Mouse (Mus musculus) heart, adult 2 months (tissue): ENCODE measurements around the gene Apobec3. TPM values are rescaled to one million over a fixed set of nuclear protein-coding genes. Genes with fewer than 3 reads are reported as not detected.
"Not testable (repeated sequence)": the region's sequence is repeated elsewhere in the genome, so short reads cannot be mapped to it uniquely, and the experiment has no call there.

ENCODE experiments used
- DNase-seq, 2 experiments: peaks; one replicate each; pipeline ENCODE4 v3.0.0; 2021
- H3K27ac ChIP-seq: fragments of 200-600 bp; 2 replicates; pipeline ENCODE4 v1.8.1; 2022
- H3K27me3 ChIP-seq: fragments of 200-500 bp; 2 replicates; pipeline ENCODE4 v1.6.1; 2012; ENCODE audit warnings: mild to moderate bottlenecking, low read length, inconsistent platforms, mixed read lengths; ENCODE audit not compliant: control insufficient read depth, insufficient read depth
- H3K36me3 ChIP-seq: fragments of 200-500 bp; 2 replicates; pipeline ENCODE4 v1.6.1; 2012; ENCODE audit warnings: low read length, inconsistent platforms; ENCODE audit not compliant: control insufficient read depth, insufficient read depth
- H3K4me1 ChIP-seq: fragments of 200-500 bp; 2 replicates; pipeline ENCODE4 v1.6.1; 2011; ENCODE audit warnings: low read length; ENCODE audit not compliant: control insufficient read depth, insufficient read depth
- H3K4me3 ChIP-seq: fragments of 200-600 bp; 2 replicates; pipeline ENCODE4 v1.8.1; 2022
- H3K79me2 ChIP-seq: fragments of 200-500 bp; replicated peaks from 2 replicates; pipeline ENCODE4 v1.6.1; 2012; ENCODE audit warnings: mild to moderate bottlenecking, inconsistent platforms, low read length, moderate library complexity, mixed read lengths; ENCODE audit not compliant: control insufficient read depth, insufficient read depth
- H3K9ac ChIP-seq: fragments of 200-500 bp; 2 replicates; pipeline ENCODE4 v1.6.1; 2012; ENCODE audit warnings: low read depth, mild to moderate bottlenecking, control low read depth, inconsistent platforms, low read length, mixed read lengths
- CTCF ChIP-seq: fragments of 200-600 bp; IDR thresholded peaks from 2 replicates; pipeline ENCODE4 v1.8.1; 2022; ENCODE audit warnings: antibody characterized with exemption, mild to moderate bottlenecking, moderate library complexity
- EP300 ChIP-seq: fragments of 200-500 bp; IDR thresholded peaks from 2 replicates; pipeline ENCODE4 v1.6.1; 2011; ENCODE audit warnings: low read depth, low read length, control low read depth; ENCODE audit not compliant: insufficient read depth
- POLR2A ChIP-seq: fragments of 200-500 bp; IDR thresholded peaks from 2 replicates; pipeline ENCODE4 v1.6.1; 2011; ENCODE audit warnings: mild to moderate bottlenecking, low read depth, low read length, control low read depth; ENCODE audit not compliant: insufficient read depth
- WGBS: fragments of 180-500 bp; shearing (Covaris S2); methylation state at CpG from one replicate; pipeline ENCODE4 v1.1.7; 2018; 5-methylcytosine and 5-hydroxymethylcytosine counted together
- intact Hi-C: fragments of 180-260 bp; cut with DNase I; formaldehyde crosslinking; loops from one replicate; pipeline ENCODE4 v1.15.1; 2025
- polyA plus RNA-seq: library from polyadenylated mRNA; depleted of rRNA; stranded (reverse); fragments of >200 nt; gene quantifications from 2 replicates; pipeline ENCODE4 v1.2.3, GENCODE M21; 2012
- total RNA-seq, 2 experiments: library from RNA; stranded (reverse); gene quantifications; 2 replicates each; pipeline ENCODE4 v1.2.3; 2021

Apobec3 gene
- total and polyA plus RNA-seq, 3 experiments, result 6.8 to 13.9 (median 7.1) TPM

DNA sequence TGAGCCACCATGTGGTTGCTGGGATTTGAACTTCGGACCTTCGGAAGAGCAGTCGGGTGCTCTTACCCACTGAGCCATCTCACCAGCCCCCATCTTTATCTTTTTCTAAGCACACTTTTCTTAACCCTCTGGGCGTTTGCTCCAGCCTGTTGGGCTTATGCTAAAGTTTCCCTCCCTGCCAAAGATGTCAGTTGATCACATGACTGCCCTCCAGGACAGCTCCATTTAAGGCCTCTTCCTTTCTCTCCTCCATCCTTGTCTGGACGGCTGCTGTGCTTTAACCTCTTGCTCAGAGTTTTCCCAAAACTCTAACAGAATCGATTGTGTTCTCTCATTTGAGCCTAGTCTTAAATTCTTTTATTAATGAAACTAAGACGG lies 44.9 kb downstream of the Apobec3 start:
- Histone ChIP-seq H3K36me3 (no peaks in the 10 kb centered on the region), H3K9ac (no peak overlapping the region), H3K4me3 (no peak overlapping the region), H3K27ac (no peak overlapping the region), H3K79me2 (no peaks in the 10 kb centered on the region), H3K27me3 (peaks cover 1% of the 10 kb centered on the region; the same call in 1 of the 2 replicates), H3K4me1 (peaks cover 2% of the 10 kb centered on the region)
- no peak for DNase-seq
- WGBS, result 63% methylated on average over 7 of the region's 7 CpGs
- intact Hi-C loops, result no loop called here
- TF ChIP-seq EP300, result no peak
- TF ChIP-seq CTCF, result no peak
- TF ChIP-seq POLR2A, result no peak

DNA sequence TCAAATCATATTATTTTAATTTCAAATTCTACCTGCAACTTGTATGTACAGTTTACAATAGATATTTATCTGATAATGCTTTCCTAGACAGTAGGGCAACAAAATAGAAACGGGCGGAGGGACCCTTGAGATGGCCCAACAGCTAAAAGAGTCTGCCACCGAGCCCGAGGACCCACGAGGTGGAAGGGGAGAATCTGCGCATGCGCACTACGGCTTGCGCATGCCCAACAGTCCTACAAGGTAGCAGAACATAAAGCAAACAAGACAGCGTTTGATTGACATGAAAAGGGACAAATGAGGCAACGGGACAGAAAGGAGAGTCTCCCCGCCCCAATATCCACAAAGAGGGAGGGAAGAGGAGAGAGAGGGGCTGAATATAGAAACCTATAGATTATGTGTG lies 47.6 kb downstream of the Apobec3 start:
- TF ChIP-seq POLR2A (no peak), EP300 (no peak), CTCF (no peak)
- Histone ChIP-seq H3K4me1 (no peaks in the 10 kb centered on the region), H3K27me3 (peaks cover 1% of the 10 kb centered on the region; the same call in 1 of the 2 replicates), H3K9ac (no peak overlapping the region), H3K27ac (no peak overlapping the region), H3K36me3 (no peaks in the 10 kb centered on the region), H3K79me2 (no peaks in the 10 kb centered on the region), H3K4me3 (no peak overlapping the region)
- 83% methylated on average over 12 of the region's 12 CpGs for WGBS
- intact Hi-C loops, result no loop called here
- no peak for DNase-seq

DNA sequence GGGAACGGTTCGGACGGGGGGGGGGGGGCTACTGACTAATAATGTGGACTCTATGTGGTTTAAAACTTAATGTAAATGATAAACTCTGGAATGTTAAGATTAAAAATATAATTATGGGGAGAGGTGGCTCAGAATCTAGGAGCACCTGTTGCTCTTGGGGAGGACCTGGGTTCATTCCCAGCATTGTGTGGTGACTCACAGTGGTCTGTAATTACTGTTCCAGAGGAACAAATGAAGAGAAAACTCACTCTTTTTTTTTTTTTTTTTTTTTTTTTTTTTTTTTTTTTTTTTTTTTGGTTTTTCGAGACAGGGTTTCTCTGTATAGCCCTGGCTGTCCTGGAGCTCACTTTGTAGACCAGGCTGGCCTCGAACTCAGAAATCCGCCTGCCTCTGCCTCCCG lies 48.0 kb downstream of the Apobec3 start:
- H3K4me3 ChIP-seq, H3K79me2 ChIP-seq, H3K36me3 ChIP-seq, H3K9ac ChIP-seq, intact Hi-C loops, H3K27ac ChIP-seq, H3K27me3 ChIP-seq, H3K4me1 ChIP-seq, DNase-seq: not testable (repeated sequence)
- WGBS, result 79% methylated on average over 6 of the region's 7 CpGs

DNA sequence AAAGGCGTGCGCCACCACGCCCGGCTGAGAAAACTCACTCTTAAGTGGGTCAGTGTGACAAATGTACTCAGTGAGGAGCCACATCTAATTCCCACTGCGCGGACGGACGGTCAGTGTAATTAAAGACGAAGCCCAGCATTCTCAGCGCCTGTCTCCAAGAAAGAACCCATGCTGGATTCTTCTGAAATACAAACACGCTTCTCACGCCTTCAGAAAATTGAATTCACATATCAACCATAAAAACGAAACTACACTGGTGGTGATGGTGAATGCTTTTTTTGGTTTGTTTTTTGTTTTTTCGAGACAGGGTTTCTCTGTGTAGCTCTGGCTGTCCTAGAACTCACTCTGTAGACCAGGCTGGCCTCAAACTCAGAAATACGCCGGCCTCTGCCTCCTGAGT lies 48.5 kb downstream of the Apobec3 start:
- H3K36me3 ChIP-seq, result no peaks in the 10 kb centered on the region
- H3K27ac ChIP-seq, result no peak overlapping the region
- H3K9ac ChIP-seq, result no peak overlapping the region
- H3K27me3 ChIP-seq, result peaks cover 1% of the 10 kb centered on the region; the same call in 1 of the 2 replicates
- intact Hi-C loops, result loop anchor here (10.0 kb wide), 2 partner anchors 285 to 315 kb away; partner anchors contain the start of gene Atf4
- TF ChIP-seq CTCF, result no peak
- H3K4me1 ChIP-seq, result no peaks in the 10 kb centered on the region
- no peaks in the 10 kb centered on the region for H3K79me2 ChIP-seq
- DNase-seq, result no peak
- H3K4me3 ChIP-seq, result no peak overlapping the region
- 90% methylated on average over 16 of the region's 16 CpGs for WGBS

DNA sequence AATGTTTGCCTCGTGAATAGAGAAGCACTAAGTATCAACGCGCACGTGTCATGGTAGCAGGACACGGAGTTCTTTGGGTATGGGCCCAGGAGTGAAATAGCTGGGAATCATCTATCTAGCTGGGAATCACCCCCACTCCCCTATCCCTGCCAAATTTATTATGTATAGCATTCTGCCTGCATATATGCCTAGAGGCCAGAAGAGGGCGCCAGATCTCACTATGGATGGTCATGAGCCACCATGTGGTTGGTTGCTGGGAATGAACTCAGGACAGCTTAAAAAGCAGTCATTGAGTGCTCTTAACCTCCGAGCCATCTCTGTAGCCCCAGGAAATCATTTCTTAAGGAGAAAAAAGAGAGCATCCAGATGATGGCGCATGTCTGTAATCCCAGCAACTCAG lies 49.5 kb downstream of the Apobec3 start:
- TF ChIP-seq EP300 (0 out of 2 replicates have a peak, but pooled peaks have one; percentile 67), CTCF (peak; percentile 94), POLR2A (no peak)
- 16% methylated on average over 8 of the region's 8 CpGs for WGBS
- Histone ChIP-seq H3K27me3 (no peaks in the 10 kb centered on the region), H3K27ac (no peak overlapping the region), H3K36me3 (no peaks in the 10 kb centered on the region), H3K79me2 (no peaks in the 10 kb centered on the region), H3K4me1 (no peaks in the 10 kb centered on the region), H3K4me3 (no peak overlapping the region), H3K9ac (no peak overlapping the region)
- peak in 1 of 2 experiments; percentile 30 for DNase-seq
- intact Hi-C loops, result loop anchor here (10.0 kb wide), 2 partner anchors 284 to 314 kb away; partner anchors contain the start of gene Atf4

DNA sequence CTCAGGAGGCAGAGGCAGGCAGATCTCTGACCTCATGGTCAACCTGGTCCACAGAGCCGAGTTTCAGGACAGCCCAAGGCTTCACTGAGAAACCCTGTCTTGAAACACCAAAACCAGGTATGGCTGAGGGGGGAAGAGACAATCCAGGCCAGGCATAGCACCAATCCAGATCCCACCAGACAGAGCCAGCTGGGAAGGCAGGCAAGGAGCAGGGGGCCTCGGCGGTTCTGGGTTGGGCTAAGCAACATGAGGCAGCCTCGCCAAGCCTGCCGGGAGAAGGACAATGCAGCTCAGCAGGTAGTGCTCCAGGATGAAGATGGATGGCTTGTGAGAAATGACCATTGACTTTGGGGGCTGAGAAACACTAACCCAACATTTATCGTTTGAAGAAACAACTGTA lies 51.1 kb downstream of the Apobec3 start:
- WGBS, result 88% methylated on average over 6 of the region's 6 CpGs
- Histone ChIP-seq H3K4me1 (peaks cover 1% of the 10 kb centered on the region; the same call in 1 of the 2 replicates), H3K79me2 (no peaks in the 10 kb centered on the region), H3K36me3 (no peaks in the 10 kb centered on the region), H3K4me3 (no peak overlapping the region), H3K9ac (no peak overlapping the region), H3K27me3 (no peaks in the 10 kb centered on the region), H3K27ac (no peak overlapping the region)
- no peak for DNase-seq
- intact Hi-C loops, result loop anchor here (10.0 kb wide), 2 partner anchors 282 to 312 kb away; partner anchors contain the start of gene Atf4
- TF ChIP-seq CTCF, result no peak
- TF ChIP-seq EP300, result no peak
- no peak for TF ChIP-seq POLR2A
